Mouse (Mus musculus): ENCODE measurements around the gene Map3k9.

Gene Map3k9

DNA sequence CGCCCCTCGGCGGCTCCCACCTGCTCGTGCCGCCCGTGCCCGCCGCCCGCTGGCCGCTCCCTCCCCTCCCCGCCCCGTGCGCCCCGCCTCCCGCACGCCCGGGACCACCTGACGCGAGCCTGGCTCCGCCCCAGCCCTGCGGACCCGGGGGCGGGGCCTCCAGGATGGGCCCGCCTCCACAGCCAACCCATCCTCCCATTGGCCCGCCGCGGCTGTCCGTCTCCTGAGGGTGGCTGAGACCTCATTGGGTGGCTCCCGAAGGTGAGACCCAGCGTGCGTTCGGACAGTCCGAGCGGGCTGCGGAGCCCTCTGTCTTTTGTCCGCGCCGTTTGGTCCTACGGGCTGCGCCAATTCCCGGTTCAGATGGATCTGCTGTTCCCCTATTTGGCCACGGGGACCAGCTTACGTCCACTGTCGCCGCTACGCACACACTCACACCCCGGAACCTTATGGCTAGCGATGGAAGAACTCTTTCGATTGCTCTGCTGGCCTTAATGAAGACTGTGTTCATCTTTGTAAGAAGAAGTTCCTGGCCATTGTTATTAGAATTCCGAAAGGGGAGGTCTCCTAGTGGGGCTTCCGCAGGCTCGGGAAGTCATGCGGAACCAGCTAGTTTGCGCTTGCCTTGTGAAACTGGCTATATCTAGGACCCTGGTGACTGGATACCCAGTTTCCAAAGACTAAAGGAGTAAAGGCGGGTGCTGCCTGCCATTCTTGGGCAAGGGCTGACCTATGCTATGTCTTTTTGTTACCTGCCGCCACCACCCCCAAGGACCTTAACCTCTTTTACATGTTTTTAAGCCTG lies at the start of gene Map3k9:
Map3k9 (minus strand) TSS at position 71 of the 805 bp plus-strand sequence.
- peak; percentile 89 for DNase-seq (ENCODE audit: low spot score)

DNA sequence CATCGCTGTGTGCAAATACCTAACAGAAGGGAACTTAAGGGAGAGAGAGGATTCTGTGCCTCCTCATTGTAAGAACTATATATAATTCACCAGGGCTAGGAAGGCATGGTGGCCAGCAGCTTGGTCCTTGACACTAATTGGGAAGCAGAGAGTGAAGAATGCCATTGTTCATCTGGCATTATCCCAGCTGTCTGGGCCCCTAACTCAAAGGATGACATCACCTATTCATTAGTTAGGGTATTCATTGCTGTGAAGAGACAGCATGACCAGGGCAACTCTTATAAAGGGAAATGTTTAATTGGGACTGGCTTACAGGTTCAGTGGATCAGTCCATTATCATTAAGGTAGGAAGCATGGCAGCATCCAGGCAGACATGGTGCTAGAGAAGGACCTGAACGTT lies 47.4 kb upstream of the Map3k9 start:
- DNase-seq (ENCODE audit: low spot score): no peak

DNA sequence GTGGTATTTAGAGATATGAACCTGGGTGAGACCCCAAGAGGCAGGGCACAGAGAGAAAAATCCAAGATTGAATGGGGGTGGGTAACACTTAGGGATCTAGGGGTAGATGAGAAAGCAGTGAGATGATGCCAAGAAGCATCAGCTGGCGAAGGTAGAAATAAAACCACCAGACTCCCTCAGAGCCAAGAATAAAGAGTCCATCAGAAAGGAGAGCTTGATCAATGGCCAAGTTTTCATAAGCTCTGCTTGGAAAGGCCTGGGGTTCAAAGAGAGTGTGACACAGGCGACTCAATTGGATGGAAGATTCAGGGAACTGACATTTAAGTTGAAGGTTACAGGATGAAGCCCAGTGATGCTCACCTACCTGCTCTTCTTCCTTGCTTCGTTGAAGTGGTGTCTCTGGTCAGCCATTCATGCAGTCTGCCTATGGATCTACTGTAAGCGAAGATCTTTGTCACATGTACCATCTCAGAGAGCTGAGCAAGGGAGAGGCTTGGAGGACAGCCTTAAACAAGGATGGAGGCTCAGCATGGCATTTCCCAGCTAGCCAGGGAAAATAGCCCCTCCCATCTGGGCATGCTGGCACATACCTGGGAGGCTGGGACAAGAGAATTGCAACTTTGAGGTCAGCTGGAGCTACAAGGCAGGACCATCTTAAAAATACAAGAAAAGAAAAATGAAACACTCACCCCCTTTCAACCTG lies 42.0 kb upstream of the Map3k9 start:
- DNase-seq (ENCODE audit: low spot score): no peak

DNA sequence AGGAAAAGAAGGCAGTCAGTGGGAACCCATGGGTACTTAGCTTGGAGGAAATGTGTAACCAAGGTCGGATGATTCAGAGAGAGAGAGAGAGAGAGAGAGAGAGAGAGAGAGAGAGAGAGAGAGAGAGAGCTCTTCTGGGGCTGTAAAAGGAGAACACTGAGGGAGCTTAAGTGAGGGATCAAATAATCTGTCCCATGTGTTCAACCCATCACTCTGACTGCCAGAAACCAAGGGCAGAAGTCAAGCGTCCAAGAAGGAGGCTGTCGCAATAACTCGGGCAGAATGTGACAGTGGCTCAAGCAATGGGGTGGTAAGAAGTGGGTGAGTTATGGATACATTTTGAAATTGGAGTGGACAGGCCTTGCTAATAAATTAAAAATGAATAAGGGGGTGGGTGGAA lies 41.2 kb upstream of the Map3k9 start:
- DNase-seq (ENCODE audit: low spot score): no peak

DNA sequence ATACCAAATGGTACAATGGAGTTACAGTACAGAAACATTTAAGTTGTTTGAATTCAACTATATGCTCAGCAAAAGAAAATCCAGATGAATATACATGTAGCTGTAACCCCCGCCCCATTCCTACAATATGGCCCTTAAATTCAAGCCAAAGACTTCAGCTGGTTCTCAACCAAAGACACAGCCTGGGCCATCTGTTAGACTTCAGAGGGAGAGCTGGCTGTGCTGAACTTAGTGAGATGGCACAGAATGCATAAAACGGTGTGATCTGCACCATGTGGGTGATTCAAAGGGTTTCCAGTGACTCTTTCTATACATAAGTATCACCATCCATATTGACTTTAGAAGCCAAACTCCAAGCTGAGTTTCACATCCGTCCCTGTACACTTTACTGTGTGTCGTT lies 39.7 kb upstream of the Map3k9 start:
- DNase-seq (ENCODE audit: low spot score): no peak

DNA sequence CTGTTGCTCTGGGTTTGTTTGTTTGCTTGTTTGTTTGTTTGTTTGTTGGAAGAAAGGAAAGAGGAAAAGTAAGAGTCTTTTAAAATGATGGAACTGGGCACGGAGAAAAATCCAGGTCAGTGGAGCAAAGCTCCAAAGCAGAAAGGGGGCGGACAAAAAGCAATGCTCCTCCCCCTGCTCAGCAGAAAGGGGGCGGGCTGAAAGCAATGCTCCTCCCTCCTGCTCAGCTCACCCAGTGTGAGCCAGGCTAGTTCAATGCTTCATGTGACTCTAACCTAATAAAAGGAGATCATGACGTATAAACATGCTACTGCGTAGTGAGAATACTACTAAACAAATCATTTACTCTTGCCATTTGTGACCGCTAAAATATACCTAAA lies 36.1 kb upstream of the Map3k9 start:
- no peak for DNase-seq (ENCODE audit: low spot score)

DNA sequence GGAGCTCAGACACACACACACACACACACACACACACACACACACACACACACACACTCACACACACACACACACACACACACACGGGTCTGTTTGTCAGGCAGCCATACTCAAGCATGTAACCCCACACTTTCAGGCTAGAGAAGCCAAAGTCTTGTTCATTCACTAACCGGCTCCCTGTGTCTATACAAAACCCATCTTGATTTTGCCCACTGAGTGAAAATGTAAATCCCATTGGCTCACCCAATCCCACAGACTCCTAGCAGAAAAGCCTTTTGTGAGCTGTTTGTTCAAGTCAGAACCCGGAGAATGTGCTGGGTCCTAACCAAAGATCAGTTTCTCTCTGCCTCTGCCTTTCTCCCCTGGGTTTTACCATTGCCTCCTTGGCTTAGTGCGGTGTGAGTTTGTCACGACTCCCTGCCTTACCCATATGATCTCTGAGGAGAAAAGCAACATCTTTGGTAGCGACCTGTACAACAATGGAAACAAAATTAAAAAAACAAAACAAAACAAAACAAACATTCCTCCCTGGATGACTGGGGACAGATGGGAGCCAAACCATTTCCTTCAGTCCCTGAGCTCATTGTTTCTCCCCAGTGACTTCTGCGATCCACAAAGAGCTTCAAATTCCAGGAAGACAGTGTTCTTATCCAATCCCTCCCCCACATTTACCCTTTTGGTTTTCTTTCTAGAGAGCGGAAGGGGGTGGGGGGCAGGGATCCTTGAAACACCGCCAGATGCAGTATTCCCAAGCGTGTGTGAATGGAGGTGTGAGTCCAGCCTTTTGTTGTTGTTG lies 35.6 kb upstream of the Map3k9 start:
- DNase-seq (ENCODE audit: low spot score): no peak

DNA sequence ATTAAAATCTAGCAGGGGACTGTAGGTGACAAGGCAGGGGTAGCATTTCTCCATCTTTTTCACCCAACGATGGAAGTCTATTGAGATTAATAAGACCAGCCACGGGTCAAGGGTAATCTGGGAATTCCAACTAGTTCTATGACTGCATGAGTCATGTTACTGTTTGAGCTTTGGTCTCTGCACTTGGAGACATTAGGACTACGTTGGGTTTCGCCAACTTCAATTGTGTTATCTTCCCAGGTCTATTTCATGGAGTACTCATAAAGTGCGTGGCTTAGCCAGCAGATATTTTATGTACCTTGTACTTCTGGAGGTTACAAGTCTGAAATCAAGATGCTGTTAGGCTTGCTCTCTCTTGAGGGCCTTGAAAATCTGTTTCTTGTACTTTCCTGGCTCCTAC lies 33.8 kb upstream of the Map3k9 start:
- no peak for DNase-seq (ENCODE audit: low spot score)

DNA sequence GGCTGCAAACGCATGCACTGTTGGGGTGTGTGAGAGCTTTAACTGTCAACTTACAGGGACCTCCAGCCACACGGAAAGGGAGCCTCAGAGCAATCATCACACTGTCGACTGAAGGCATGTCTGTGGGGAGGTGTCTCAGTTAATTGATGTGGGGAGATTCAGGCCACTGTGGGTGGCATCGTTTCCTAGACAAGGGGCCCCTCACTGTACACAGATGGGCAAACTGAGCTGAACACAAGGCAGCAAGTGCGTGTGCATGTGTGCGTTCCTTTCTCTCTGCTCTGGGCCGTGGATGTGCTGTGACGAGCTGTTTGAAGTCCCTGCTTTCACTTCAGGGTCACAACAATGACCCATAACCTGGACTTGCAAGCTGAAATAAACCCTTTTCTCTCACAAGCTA lies 29.4 kb upstream of the Map3k9 start:
- DNase-seq (ENCODE audit: low spot score): no peak

DNA sequence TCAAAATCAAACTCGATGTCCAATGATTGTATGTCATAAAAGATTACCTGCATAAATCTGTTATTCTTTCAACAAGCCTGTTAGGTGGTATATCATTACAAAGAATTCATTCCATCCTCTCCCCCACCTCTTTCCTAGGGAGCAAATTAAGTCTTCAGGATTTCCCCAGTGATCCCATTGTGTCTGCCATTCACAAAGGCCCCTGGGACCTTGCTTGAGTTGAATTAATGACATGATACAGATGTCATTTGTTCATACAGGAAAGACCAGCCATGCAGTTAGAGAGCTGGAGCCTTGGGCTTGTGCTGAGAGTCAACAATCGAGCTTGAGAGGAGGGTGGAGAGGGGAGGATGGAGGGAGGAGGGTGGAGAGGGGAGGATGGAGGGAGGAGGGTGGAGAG lies 27.6 kb upstream of the Map3k9 start:
- no peak for DNase-seq (ENCODE audit: low spot score)

DNA sequence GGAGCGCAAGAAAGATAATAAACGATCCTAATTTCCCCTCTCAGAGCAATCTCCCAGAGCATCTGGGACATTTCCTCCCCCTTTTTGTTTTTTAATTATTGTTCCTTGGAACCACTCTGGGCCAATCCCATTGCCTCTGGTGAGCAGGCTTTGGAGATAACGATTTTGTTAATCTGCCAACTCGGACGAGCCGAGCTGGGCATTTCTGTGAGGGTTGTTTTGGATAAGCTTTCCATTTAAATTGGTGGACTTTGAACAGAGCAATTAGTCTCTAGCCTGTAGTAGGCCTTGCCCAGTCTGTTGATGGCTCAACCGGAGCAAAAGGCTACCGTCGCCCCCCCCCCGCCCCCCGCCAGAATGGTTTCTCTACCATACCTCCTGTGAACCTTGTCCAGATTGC lies 27.0 kb upstream of the Map3k9 start:
- DNase-seq (ENCODE audit: low spot score): no peak

DNA sequence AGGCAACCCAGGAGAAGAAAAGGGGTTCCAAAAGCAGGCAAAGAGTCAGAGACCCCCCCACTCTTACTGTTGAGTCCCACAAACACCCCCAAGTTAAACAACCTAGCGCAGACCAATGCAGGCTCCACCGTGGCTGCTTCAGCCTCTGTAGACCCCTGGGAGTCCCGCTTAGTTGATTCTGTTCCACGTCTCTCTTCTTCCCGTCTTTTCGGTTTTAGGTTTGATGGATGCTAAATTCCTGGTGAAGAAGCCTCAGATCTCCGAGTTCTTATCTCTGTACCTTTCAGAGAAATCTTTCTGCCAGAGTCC lies 26.5 kb upstream of the Map3k9 start:
- no peak for DNase-seq (ENCODE audit: low spot score)

DNA sequence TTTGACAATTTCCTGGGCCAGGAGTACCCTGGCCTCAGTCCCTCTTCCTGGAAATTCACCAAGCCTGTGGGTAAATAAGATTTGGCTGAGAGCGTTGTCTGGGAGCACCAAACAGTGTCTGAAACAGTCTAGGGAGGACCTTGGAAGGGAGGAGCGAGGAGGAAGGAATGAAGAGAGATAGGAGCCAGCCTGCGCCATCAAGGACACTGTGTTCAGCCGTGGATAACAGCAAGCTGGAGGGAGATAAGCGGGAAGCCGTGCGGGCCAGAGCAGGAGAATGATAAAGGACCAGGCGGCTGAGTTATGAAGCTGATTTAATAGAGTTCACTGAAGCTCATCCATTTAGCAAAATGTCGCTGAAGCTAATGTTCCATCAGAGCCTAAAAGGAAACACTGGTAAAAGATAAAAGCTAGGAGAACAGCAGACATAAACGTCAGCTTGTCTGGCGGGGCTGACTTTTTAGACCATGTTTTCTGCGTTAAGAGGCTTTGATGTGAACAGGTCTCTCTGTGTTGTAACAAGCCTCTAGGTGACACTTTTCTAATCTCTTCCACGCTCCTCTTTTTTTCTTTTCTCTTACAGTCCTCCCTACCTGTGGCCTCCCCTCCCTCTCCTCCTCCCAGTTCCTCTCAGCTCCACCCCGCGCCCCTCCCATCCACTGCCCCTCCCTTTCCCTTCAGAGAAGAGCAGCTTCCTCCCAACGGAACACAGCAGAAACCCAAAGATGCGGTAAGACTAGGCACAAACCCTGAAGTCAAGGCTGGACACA lies 26.0 kb upstream of the Map3k9 start:
- peak; percentile 35 for DNase-seq (ENCODE audit: low spot score)

DNA sequence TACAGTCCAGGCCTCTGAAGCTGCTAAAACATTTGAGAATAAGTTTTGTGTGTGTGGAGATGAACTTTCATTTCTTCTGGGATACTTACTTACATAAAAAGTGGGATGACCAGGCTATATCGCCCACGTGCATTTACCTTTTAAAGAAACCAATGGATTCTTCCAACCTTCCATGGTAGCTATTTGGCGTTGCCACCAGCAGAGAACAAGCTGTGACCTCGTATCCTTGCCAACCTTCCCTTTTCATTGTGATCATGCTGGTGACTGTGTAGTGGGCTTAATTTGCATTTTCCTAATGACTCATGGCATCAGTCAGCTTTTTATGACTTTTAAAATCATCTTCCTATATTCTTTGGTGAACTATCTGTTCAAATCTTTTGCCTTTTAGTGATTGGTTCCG lies 25.1 kb upstream of the Map3k9 start:
- no peak for DNase-seq (ENCODE audit: low spot score)

DNA sequence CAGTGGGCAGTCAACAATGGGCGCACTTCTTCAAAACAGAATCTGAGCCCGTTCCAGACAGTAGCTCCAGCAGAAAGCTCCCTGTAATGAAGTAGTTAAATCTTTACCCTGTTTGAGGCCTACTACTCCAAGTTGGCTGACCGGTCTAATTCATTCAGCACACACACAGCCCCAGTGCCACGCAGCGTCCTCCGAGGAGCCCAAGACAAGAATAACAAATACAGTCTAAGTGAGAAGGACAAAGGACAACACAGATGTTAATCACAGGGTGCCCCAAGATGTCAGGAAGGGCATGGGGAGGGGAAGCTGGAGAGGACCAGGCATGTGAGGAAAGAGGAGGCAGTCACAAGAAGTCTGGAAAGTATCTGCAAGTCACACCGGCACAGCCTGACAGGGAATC lies 22.8 kb upstream of the Map3k9 start:
- no peak for DNase-seq (ENCODE audit: low spot score)

DNA sequence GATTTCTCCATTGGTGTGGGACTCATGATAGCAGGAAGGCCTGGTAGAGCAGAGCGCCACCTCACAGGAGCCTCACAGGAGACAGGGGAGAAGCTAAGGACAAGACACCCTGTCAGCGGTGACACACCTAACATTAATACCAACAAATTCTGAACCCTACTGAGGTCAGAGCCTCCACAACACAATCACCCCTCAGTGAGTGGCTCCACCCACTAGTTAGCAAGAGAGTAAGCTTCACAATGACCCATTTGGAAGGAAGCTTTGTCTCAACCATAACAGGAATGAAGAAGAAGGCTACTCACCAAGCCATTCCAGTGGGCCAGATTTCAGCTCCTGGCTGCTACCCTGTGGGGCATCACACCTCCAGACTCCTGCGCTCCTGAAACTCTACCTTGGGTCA lies 22.0 kb upstream of the Map3k9 start:
- DNase-seq (ENCODE audit: low spot score): no peak

DNA sequence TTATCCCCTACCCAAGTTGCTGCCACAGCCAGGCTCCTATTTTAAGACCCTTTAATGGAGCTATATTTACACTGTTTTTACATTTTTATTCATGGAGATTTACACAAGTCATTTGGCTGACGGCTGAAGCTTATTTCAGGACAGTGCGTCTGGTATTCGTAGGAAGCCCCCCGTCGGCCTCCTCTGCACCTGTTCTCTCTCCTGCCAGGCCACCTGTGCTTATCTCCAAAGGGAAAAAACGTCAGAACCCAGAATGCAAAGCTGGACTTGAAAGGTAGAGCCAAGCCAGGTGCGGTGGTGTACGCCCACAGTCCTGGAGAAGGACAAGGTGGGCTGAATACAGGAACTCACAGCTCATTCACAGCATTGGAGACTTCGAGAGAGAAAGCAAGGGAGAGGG lies 20.2 kb upstream of the Map3k9 start:
- no peak for DNase-seq (ENCODE audit: low spot score)

DNA sequence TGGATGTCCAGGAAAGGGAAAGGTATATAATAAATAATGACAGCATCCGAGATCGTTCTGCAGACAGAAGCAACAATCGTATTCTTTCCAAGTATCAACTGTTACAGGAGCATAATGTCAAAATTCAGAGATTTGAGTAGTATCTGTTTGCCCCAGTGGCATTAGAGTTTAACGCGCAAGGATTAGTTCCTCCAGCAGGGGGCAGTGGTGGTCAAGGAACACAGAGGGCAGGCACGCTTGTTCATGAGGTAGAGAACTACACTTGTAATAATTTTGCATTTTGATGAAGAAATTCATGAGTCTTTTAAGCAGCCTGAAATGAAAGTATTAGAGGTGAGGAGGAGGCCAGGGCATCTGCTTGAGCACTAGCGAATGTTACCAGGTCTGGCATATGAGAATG lies 15.6 kb upstream of the Map3k9 start:
- peak; percentile 87 for DNase-seq (ENCODE audit: low spot score)

DNA sequence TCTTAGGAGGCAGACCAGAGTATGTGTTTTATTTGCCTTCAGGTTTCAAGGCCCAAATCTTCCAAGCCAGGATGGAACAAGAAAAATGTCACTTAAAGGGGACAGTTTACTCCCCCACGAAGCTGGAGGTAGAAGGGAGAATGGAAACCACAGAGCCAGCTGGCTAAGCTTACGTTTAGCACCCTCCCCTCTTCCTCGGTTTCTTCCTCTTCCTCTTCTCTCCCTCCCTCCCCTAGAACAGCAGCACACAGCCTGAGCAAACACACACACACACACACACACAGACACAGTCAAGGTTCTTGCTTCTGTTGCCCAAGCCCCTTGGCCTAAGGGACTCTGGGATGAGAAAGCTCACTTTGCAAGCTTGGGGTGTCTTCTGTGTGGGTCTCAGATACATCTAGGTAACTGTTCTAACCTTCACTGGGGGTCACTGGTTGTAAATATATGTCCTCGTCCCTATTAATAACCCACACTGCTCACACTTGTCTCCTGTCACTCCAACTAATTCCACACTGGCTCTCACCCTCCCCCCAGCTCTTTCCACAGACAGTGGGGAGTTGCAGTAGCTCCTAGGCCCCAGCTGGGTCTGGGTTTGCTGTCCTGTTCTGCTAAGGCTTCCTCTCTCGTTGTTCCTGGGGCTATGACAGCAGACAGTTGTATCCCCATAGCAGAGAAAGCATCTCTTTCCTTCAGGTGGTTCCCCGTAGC lies 11.7 kb upstream of the Map3k9 start:
- no peak for DNase-seq (ENCODE audit: low spot score)

DNA sequence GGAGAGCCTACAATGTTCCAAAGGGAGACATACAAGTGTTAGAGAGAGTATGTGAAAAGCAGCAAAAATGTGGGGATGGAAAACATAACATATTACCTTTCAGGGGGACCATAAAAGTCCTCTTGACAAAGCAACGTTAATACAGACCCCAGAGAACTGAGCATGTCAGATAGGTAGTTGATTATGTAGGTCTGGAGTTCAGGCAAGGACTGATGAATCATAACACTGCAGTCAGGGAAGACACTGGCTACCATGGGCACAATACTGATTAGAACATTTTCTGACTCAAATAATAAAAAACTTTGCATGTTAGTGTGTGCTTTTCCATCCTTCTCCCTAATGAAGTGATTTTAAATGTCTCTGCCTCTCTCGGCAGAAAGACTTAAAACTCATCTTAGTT lies 8.5 kb upstream of the Map3k9 start:
- no peak for DNase-seq (ENCODE audit: low spot score)

DNA sequence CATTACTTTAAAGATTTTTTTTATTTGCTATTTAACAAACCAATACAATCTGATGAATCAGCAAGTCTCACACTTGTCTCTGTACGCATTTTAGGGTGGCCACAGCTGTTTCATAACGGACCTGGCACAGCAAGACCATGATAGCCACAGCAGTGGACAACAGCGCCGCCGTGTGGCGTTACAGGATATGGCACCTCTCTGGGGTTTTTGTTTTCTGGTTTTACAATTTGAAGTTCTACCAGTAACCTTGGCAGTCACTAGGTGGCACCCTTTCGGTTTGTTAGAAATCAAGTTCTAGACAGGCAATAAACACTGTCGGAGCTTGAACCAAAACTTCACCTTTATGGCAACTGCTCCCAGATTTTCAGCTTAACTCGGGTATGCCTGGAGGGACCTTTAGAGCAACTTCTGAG lies 7.7 kb upstream of the Map3k9 start:
- peak; percentile 94 for DNase-seq (ENCODE audit: low spot score)

DNA sequence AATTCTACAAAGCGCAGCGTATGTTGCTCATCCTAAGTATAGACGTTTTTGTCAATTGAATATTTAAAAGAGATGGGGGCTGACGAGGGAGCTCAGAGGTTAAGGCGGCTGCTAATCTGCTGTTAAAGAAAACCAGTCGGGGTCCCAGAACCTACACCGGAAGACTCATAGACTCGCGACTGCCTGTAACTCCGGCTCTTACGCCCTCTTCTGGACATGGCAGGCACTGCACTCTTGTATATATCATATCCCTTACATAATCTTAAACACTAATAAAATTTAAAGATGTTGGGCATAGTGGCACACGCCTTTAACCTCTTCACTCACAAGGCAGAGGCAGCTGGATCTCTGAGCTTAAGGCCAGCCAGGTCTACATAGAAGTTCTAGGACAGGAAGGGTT lies 6.3 kb upstream of the Map3k9 start:
- DNase-seq (ENCODE audit: low spot score): no peak
